Mouse (Mus musculus): ENCODE measurements at regions not wholly inside any gene's neighbourhood (a gene's known extent, or its start where the extent isn't known, plus 50 kb on each side); places are given as distances from the start of the nearest gene placed in this dataset.

GRCm38 (mm10) chr8:92132949-92133348 lies 224.5 kb upstream of the Irx5 start:
- Histone ChIP-seq H3K36me3 (ENCODE audit: control insufficient read depth, insufficient read depth, low read length) (no peaks in the 10 kb centered on the region), H3K27ac (ENCODE audit: insufficient read depth, low read depth, low read length) (no peak overlapping the region), H3K4me1 (ENCODE audit: control insufficient read depth, insufficient read depth, low read length) (no peaks in the 10 kb centered on the region), H3K27me3 (replicated peaks; ENCODE audit: control insufficient read depth, insufficient read depth, low read length) (no peaks in the 10 kb centered on the region), H3K4me3 (ENCODE audit: insufficient read depth, low read depth, low read length) (no peak overlapping the region)
- TF ChIP-seq POLR2A (IDR thresholded peaks at IDR 0.05; ENCODE audit: low read depth, low read length) (no peak), CTCF (conservative IDR thresholded peaks at IDR 0.05; ENCODE audit: insufficient read depth, insufficient read length, low read depth, low read length) (no peak)
- WGBS, result 82% methylated on average over 4 of the region's 4 CpGs
- no peak for DNase-seq

GRCm38 (mm10) chr8:92132526-92132925 lies 224.9 kb upstream of the Irx5 start:
- H3K4me3 ChIP-seq (ENCODE audit: insufficient read depth, low read depth, low read length), result no peak overlapping the region
- TF ChIP-seq POLR2A (IDR thresholded peaks at IDR 0.05; ENCODE audit: low read depth, low read length), result no peak
- TF ChIP-seq CTCF (conservative IDR thresholded peaks at IDR 0.05; ENCODE audit: insufficient read depth, insufficient read length, low read depth, low read length), result no peak
- no peak overlapping the region for H3K27ac ChIP-seq (ENCODE audit: insufficient read depth, low read depth, low read length)
- no peaks in the 10 kb centered on the region for H3K36me3 ChIP-seq (ENCODE audit: control insufficient read depth, insufficient read depth, low read length)
- WGBS, result 78% methylated on average over 5 of the region's 5 CpGs
- no peaks in the 10 kb centered on the region for H3K4me1 ChIP-seq (ENCODE audit: control insufficient read depth, insufficient read depth, low read length)
- H3K27me3 ChIP-seq (replicated peaks; ENCODE audit: control insufficient read depth, insufficient read depth, low read length), result no peaks in the 10 kb centered on the region
- DNase-seq, result no peak

GRCm38 (mm10) chr8:92130025-92130557 lies 227.3 kb upstream of the Irx5 start:
- no peak for TF ChIP-seq POLR2A (IDR thresholded peaks at IDR 0.05; ENCODE audit: low read depth, low read length)
- Histone ChIP-seq H3K4me3 (ENCODE audit: insufficient read depth, low read depth, low read length) (no peak overlapping the region), H3K36me3 (ENCODE audit: control insufficient read depth, insufficient read depth, low read length) (no peaks in the 10 kb centered on the region), H3K4me1 (ENCODE audit: control insufficient read depth, insufficient read depth, low read length) (no peaks in the 10 kb centered on the region), H3K27me3 (replicated peaks; ENCODE audit: control insufficient read depth, insufficient read depth, low read length) (no peaks in the 10 kb centered on the region), H3K27ac (ENCODE audit: insufficient read depth, low read depth, low read length) (no peak overlapping the region)
- DNase-seq, result no peak
- WGBS, result 56% methylated on average over 8 of the region's 8 CpGs

- no peak overlapping the region for H3K4me3 ChIP-seq (ENCODE audit: insufficient read depth, low read depth, low read length)
- WGBS, result 62% methylated on average over 6 of the region's 6 CpGs
- no peaks in the 10 kb centered on the region for H3K27me3 ChIP-seq (replicated peaks; ENCODE audit: control insufficient read depth, insufficient read depth, low read length)
- no peaks in the 10 kb centered on the region for H3K36me3 ChIP-seq (ENCODE audit: control insufficient read depth, insufficient read depth, low read length)
- DNase-seq, result peak; percentile 39
- TF ChIP-seq POLR2A (IDR thresholded peaks at IDR 0.05; ENCODE audit: low read depth, low read length), result no peak
- TF ChIP-seq CTCF (conservative IDR thresholded peaks at IDR 0.05; ENCODE audit: insufficient read depth, insufficient read length, low read depth, low read length), result no peak
- no peak overlapping the region for H3K27ac ChIP-seq (ENCODE audit: insufficient read depth, low read depth, low read length)
- no peaks in the 10 kb centered on the region for H3K4me1 ChIP-seq (ENCODE audit: control insufficient read depth, insufficient read depth, low read length)
Measured at GRCm38 (mm10) chr8:92129241-92130015, 228.0 kb upstream of the Irx5 start.

GRCm38 (mm10) chr8:92125631-92126030 lies 231.8 kb upstream of the Irx5 start:
- DNase-seq, result no peak
- H3K27ac ChIP-seq (ENCODE audit: insufficient read depth, low read depth, low read length), result no peak overlapping the region
- TF ChIP-seq CTCF (conservative IDR thresholded peaks at IDR 0.05; ENCODE audit: insufficient read depth, insufficient read length, low read depth, low read length) (no peak), POLR2A (IDR thresholded peaks at IDR 0.05; ENCODE audit: low read depth, low read length) (no peak)
- no peaks in the 10 kb centered on the region for H3K27me3 ChIP-seq (replicated peaks; ENCODE audit: control insufficient read depth, insufficient read depth, low read length)
- no peak overlapping the region for H3K4me3 ChIP-seq (ENCODE audit: insufficient read depth, low read depth, low read length)
- no peaks in the 10 kb centered on the region for H3K36me3 ChIP-seq (ENCODE audit: control insufficient read depth, insufficient read depth, low read length)
- no peaks in the 10 kb centered on the region for H3K4me1 ChIP-seq (ENCODE audit: control insufficient read depth, insufficient read depth, low read length)
- 66% methylated on average over 3 of the region's 3 CpGs for WGBS

- 52% methylated on average over 2 of the region's 2 CpGs for WGBS
- DNase-seq, result no peak
- peak; percentile 36; the same call in 1 of the 2 replicates for TF ChIP-seq CTCF (conservative IDR thresholded peaks at IDR 0.05; ENCODE audit: insufficient read depth, insufficient read length, low read depth, low read length)
- no peak for TF ChIP-seq POLR2A (IDR thresholded peaks at IDR 0.05; ENCODE audit: low read depth, low read length)
Measured at GRCm38 (mm10) chr8:92121296-92121695, 236.1 kb upstream of the Irx5 start.

GRCm38 (mm10) chr8:92115479-92116267 lies 241.8 kb upstream of the Irx5 start:
- DNase-seq, result no peak
- H3K27ac ChIP-seq (ENCODE audit: insufficient read depth, low read depth, low read length), result no peak overlapping the region
- 96% methylated on average over 15 of the region's 15 CpGs for WGBS

More at GRCm38 (mm10) chr8:92121296-92121695, 236.1 kb upstream of the Irx5 start:
- Histone ChIP-seq H3K4me1 (ENCODE audit: control insufficient read depth, insufficient read depth, low read length) (no peaks in the 10 kb centered on the region), H3K27me3 (replicated peaks; ENCODE audit: control insufficient read depth, insufficient read depth, low read length) (no peaks in the 10 kb centered on the region), H3K27ac (ENCODE audit: insufficient read depth, low read depth, low read length) (no peak overlapping the region), H3K36me3 (ENCODE audit: control insufficient read depth, insufficient read depth, low read length) (no peaks in the 10 kb centered on the region), H3K4me3 (ENCODE audit: insufficient read depth, low read depth, low read length) (no peak overlapping the region)

More at GRCm38 (mm10) chr8:92115479-92116267, 241.8 kb upstream of the Irx5 start:
- no peaks in the 10 kb centered on the region for H3K27me3 ChIP-seq (replicated peaks; ENCODE audit: control insufficient read depth, insufficient read depth, low read length)
- TF ChIP-seq POLR2A (IDR thresholded peaks at IDR 0.05; ENCODE audit: low read depth, low read length), result no peak
- 0 out of 2 replicates have a peak, but pooled peaks have one; percentile 9 for TF ChIP-seq CTCF (conservative IDR thresholded peaks at IDR 0.05; ENCODE audit: insufficient read depth, insufficient read length, low read depth, low read length)
- no peaks in the 10 kb centered on the region for H3K36me3 ChIP-seq (ENCODE audit: control insufficient read depth, insufficient read depth, low read length)
- no peak overlapping the region for H3K4me3 ChIP-seq (ENCODE audit: insufficient read depth, low read depth, low read length)
- H3K4me1 ChIP-seq (ENCODE audit: control insufficient read depth, insufficient read depth, low read length), result no peaks in the 10 kb centered on the region

Data from kidney, adult 2 months (tissue).